Mouse (Mus musculus): Measurements from ENCODE around the gene Fkbp1b. TPM values are rescaled to one million over a fixed set of nuclear protein-coding genes. Genes with fewer than 3 reads are reported as not detected.
"Not testable (repeated sequence)": the region's sequence is repeated elsewhere in the genome, so short reads cannot be mapped to it uniquely, and the experiment has no call there.

The Fkbp1b gene
- polyA plus RNA-seq, 1 experiment from 2014 or later, result 56.7 TPM

GRCm38 (mm10) chr12:4842456-4842855, 1.1 kb upstream of the Fkbp1b start:
- no peaks in the 10 kb centered on the region for H3K9me3 ChIP-seq
- H3K4me2 ChIP-seq (replicated peaks), result no peak overlapping the region; the same call in 1 of the 2 replicates
- WGBS, result 87% methylated on average over 8 of the region's 8 CpGs
- 0 out of 2 replicates have a peak, but pooled peaks cover 20% of the 10 kb centered on the region for H3K27me3 ChIP-seq (replicated peaks)
- H3K4me3 ChIP-seq, result no peak overlapping the region
- ATAC-seq (ENCODE audit: low FRiP score, low read depth), result no peak
- no peak overlapping the region for H3K27ac ChIP-seq
- peaks cover 11% of the 10 kb centered on the region for H3K4me1 ChIP-seq
- H3K36me3 ChIP-seq, result no peaks in the 10 kb centered on the region
- H3K9ac ChIP-seq, result no peak overlapping the region

GRCm38 (mm10) chr12:4840741-4841140, 650 bp downstream of the Fkbp1b start:
- peak overlapping the region; percentile 63 for H3K4me3 ChIP-seq
- no peak overlapping the region for H3K27ac ChIP-seq
- peaks cover 11% of the 10 kb centered on the region for H3K4me1 ChIP-seq
- H3K27me3 ChIP-seq (replicated peaks), result 0 out of 2 replicates have a peak, but pooled peaks cover 20% of the 10 kb centered on the region
- H3K4me2 ChIP-seq (replicated peaks), result peak overlapping the region; percentile 79
- H3K36me3 ChIP-seq, result no peaks in the 10 kb centered on the region
- WGBS, result 1% methylated on average over 11 of the region's 11 CpGs
- H3K9ac ChIP-seq, result peak overlapping the region; percentile 67
- ATAC-seq (ENCODE audit: low FRiP score, low read depth), result peak; percentile 6; the same call in 1 of the 2 replicates
- H3K9me3 ChIP-seq, result no peaks in the 10 kb centered on the region

- no peak overlapping the region for H3K4me3 ChIP-seq
- WGBS, result 57% methylated on average over 6 of the region's 6 CpGs
- H3K9ac ChIP-seq, result no peak overlapping the region
- H3K4me2 ChIP-seq (replicated peaks), result peak overlapping the region; percentile 79; the same call in 1 of the 2 replicates
- ATAC-seq (ENCODE audit: low FRiP score, low read depth), result no peak
- peaks cover 11% of the 10 kb centered on the region for H3K4me1 ChIP-seq
- H3K36me3 ChIP-seq, result no peaks in the 10 kb centered on the region
- H3K27ac ChIP-seq, result no peak overlapping the region
- no peaks in the 10 kb centered on the region for H3K9me3 ChIP-seq
- H3K27me3 ChIP-seq (replicated peaks), result 0 out of 2 replicates have a peak, but pooled peaks cover 20% of the 10 kb centered on the region
These were observed 1.4 kb downstream of the Fkbp1b start for GRCm38 (mm10) chr12:4840010-4840409.

GRCm38 (mm10) chr12:4836959-4837358, 4.4 kb downstream of the Fkbp1b start:
- ATAC-seq (ENCODE audit: low FRiP score, low read depth), result no peak
- no peak overlapping the region for H3K4me3 ChIP-seq
- no peaks in the 10 kb centered on the region for H3K9me3 ChIP-seq
- peaks cover 9% of the 10 kb centered on the region; the same call in 1 of the 2 replicates for H3K36me3 ChIP-seq
- H3K27me3 ChIP-seq (replicated peaks), result 0 out of 2 replicates have a peak, but pooled peaks cover 16% of the 10 kb centered on the region
- no peak overlapping the region for H3K27ac ChIP-seq
- 33% methylated on average over 4 of the region's 4 CpGs for WGBS
- no peak overlapping the region for H3K9ac ChIP-seq
- peaks cover 4% of the 10 kb centered on the region for H3K4me1 ChIP-seq
- no peak overlapping the region for H3K4me2 ChIP-seq (replicated peaks)

- ATAC-seq (ENCODE audit: low FRiP score, low read depth), result no peak
- peaks cover 61% of the 10 kb centered on the region for H3K36me3 ChIP-seq
- no peak overlapping the region for H3K4me3 ChIP-seq
These were observed 14.1 kb downstream of the Fkbp1b start for GRCm38 (mm10) chr12:4827256-4827655.

GRCm38 (mm10) chr12:4817361-4818101, 23.9 kb downstream of the Fkbp1b start, which contains the start of gene Sf3b6:
Sf3b6 (plus strand) TSS chr12:4817544.
- no peaks in the 10 kb centered on the region for H3K27me3 ChIP-seq (replicated peaks)
- peak within 1 kb of the TSS; percentile 73 for H3K9ac ChIP-seq
- H3K4me3 ChIP-seq, result peak within 1 kb of the TSS; percentile 78
- peaks cover 15% of the 10 kb centered on the region for H3K4me1 ChIP-seq
- no peaks in the 10 kb centered on the region for H3K9me3 ChIP-seq
- H3K36me3 ChIP-seq, result peaks cover 22% of the 10 kb centered on the region
- peak; percentile 99 for ATAC-seq (ENCODE audit: low FRiP score, low read depth)
- peak within 1 kb of the TSS; percentile 89 for H3K4me2 ChIP-seq (replicated peaks)
- peak within 1 kb of the TSS; percentile 28; the same call in 1 of the 2 replicates for H3K27ac ChIP-seq
- WGBS, result under 1% methylated on average over 49 of the region's 49 CpGs

More at GRCm38 (mm10) chr12:4827256-4827655, 14.1 kb downstream of the Fkbp1b start:
- no peak overlapping the region for H3K9ac ChIP-seq
- 73% methylated on average over 3 of the region's 3 CpGs for whole genome bisulfite sequencing
- no peaks in the 10 kb centered on the region for H3K4me1 ChIP-seq
- no peak overlapping the region for H3K27ac ChIP-seq
- H3K27me3 ChIP-seq (replicated peaks), result no peaks in the 10 kb centered on the region
- no peaks in the 10 kb centered on the region for H3K9me3 ChIP-seq
- H3K4me2 ChIP-seq (replicated peaks), result no peak overlapping the region

- WGBS, result 11% methylated on average over 24 of the region's 24 CpGs
- Histone ChIP-seq H3K9ac (peak overlapping the region; percentile 61), H3K36me3 (peaks cover 18% of the 10 kb centered on the region), H3K4me3 (peak overlapping the region; percentile 78), H3K4me2 (replicated peaks) (peak overlapping the region; percentile 89), H3K4me1 (peaks cover 15% of the 10 kb centered on the region), H3K27ac (0 out of 2 replicates have a peak overlapping the region, but pooled peaks have one; percentile 28), H3K9me3 (no peaks in the 10 kb centered on the region), H3K27me3 (replicated peaks) (no peaks in the 10 kb centered on the region)
- ATAC-seq (ENCODE audit: low FRiP score, low read depth), result peak; percentile 67; the same call in 1 of the 2 replicates
These were observed 24.6 kb downstream of the Fkbp1b start for GRCm38 (mm10) chr12:4816680-4817360.

- WGBS, result 91% methylated on average over 4 of the region's 4 CpGs
- Histone ChIP-seq H3K4me3 (no peak overlapping the region), H3K9me3 (no peaks in the 10 kb centered on the region), H3K4me1 (peaks cover 11% of the 10 kb centered on the region), H3K4me2 (replicated peaks) (no peak overlapping the region), H3K36me3 (no peaks in the 10 kb centered on the region), H3K27me3 (replicated peaks) (no peaks in the 10 kb centered on the region), H3K9ac (no peak overlapping the region), H3K27ac (no peak overlapping the region)
- ATAC-seq (ENCODE audit: low FRiP score, low read depth), result no peak
These were observed 27.8 kb downstream of the Fkbp1b start for GRCm38 (mm10) chr12:4813636-4814035.

- no peaks in the 10 kb centered on the region for H3K36me3 ChIP-seq
- no peak overlapping the region for H3K4me2 ChIP-seq (replicated peaks)
- no peaks in the 10 kb centered on the region for H3K27me3 ChIP-seq (replicated peaks)
- no peak overlapping the region for H3K27ac ChIP-seq
- H3K4me3 ChIP-seq, result no peak overlapping the region
- ATAC-seq (ENCODE audit: low FRiP score, low read depth), result no peak
- peaks cover 1% of the 10 kb centered on the region; the same call in 1 of the 2 replicates for H3K4me1 ChIP-seq
- WGBS, result 73% methylated on average over 3 of the region's 3 CpGs
- no peak overlapping the region for H3K9ac ChIP-seq
- H3K9me3 ChIP-seq, result no peaks in the 10 kb centered on the region
These were observed 29.7 kb downstream of the Fkbp1b start for GRCm38 (mm10) chr12:4811705-4812104.

GRCm38 (mm10) chr12:4811036-4811435, 30.4 kb downstream of the Fkbp1b start:
- Histone ChIP-seq H3K9me3 (no peaks in the 10 kb centered on the region), H3K4me3 (no peak overlapping the region), H3K4me1 (no peaks in the 10 kb centered on the region), H3K9ac (no peak overlapping the region), H3K36me3 (no peaks in the 10 kb centered on the region), H3K4me2 (replicated peaks) (no peak overlapping the region), H3K27me3 (replicated peaks) (no peaks in the 10 kb centered on the region), H3K27ac (no peak overlapping the region)
- whole genome bisulfite sequencing, result 82% methylated on average over 4 of the region's 4 CpGs
- no peak for ATAC-seq (ENCODE audit: low FRiP score, low read depth)

GRCm38 (mm10) chr12:4797471-4797870, 43.9 kb downstream of the Fkbp1b start:
- not testable (repeated sequence) for H3K36me3 ChIP-seq; H3K9ac ChIP-seq; H3K4me3 ChIP-seq; H3K27me3 ChIP-seq (replicated peaks); H3K4me2 ChIP-seq (replicated peaks); H3K4me1 ChIP-seq; H3K9me3 ChIP-seq; H3K27ac ChIP-seq; ATAC-seq (ENCODE audit: low FRiP score, low read depth)
- WGBS, result 76% methylated on average over 6 of the region's 6 CpGs

- ATAC-seq (ENCODE audit: low FRiP score, low read depth), result no peak
- no peaks in the 10 kb centered on the region for H3K9me3 ChIP-seq
- WGBS, result 78% methylated on average over 1 of the region's 1 CpGs
- no peaks in the 10 kb centered on the region for H3K36me3 ChIP-seq
- H3K27me3 ChIP-seq (replicated peaks), result no peaks in the 10 kb centered on the region
- H3K4me3 ChIP-seq, result no peak overlapping the region
- H3K27ac ChIP-seq, result no peak overlapping the region
- H3K4me1 ChIP-seq, result no peaks in the 10 kb centered on the region
- H3K9ac ChIP-seq, result no peak overlapping the region
- no peak overlapping the region for H3K4me2 ChIP-seq (replicated peaks)
These were observed 47.7 kb downstream of the Fkbp1b start for GRCm38 (mm10) chr12:4793718-4794117.
